ENCODE assay signal across 8 mouse cellular contexts in the genomic region with DNA sequence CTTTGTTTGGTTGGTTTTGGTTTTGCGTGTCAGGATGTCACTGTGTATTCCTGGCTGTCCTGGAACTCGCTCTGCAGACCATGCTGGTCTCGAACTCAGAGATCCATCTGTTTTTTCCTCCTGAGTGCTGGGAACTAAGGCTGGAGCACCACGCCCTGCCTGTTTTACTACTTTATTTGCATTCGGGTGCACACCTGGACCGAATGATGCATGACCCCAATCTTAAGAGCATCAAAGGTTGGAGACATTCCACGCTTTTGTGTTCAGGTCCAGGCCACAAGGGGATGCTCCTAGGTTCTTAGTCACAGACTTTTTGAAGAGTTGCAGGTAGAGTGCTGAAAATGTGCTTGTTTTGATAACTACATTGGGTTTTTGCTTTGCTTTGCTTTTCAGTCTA. TPM values are rescaled to one million over a fixed set of nuclear protein-coding genes. Genes with fewer than 3 reads are reported as not detected.
DNase-seq lines count a peak whose midpoint lies in the region; ATAC-seq and TF ChIP-seq lines count a peak whose summit lies in the region.

No protein-coding gene starts in this region.

- no peaks in the 10 kb centered on the region; the same call in 1 of the 2 replicates for H3K4me1 ChIP-seq in lung, adult 2 months (ENCODE audit: control insufficient read depth, insufficient read depth, low read length)
- peaks cover 11% of the 10 kb centered on the region for H3K4me1 ChIP-seq in embryonic facial prominence, embryonic 15.5 days
- peaks cover 6% of the 10 kb centered on the region for H3K4me1 ChIP-seq in limb, embryonic 12.5 days (replicated peaks)
- H3K4me1 ChIP-seq in olfactory bulb, adult 2 months (ENCODE audit: control insufficient read depth, insufficient read depth, low read length): peaks cover 3% of the 10 kb centered on the region

- H3K4me3 ChIP-seq in lung, adult 2 months (replicated peaks; ENCODE audit: extremely low read depth, low read depth, low read length): peak overlapping the region; percentile 86
- H3K4me3 ChIP-seq in embryonic facial prominence, embryonic 15.5 days (replicated peaks): peak overlapping the region; percentile 73
- H3K4me3 ChIP-seq in limb, embryonic 12.5 days (replicated peaks): peak overlapping the region; percentile 62
- peak overlapping the region; percentile 56 for H3K4me3 ChIP-seq in olfactory bulb, adult 2 months (ENCODE audit: insufficient read depth, low read depth, low read length)

- ATAC-seq in embryonic facial prominence, embryonic 15.5 days (ENCODE audit: insufficient number of reproducible peaks, low FRiP score, low TSS enrichment, low read depth): no peak
- ATAC-seq in limb, embryonic 12.5 days (ENCODE audit: insufficient number of reproducible peaks, insufficient read depth, low FRiP score, low TSS enrichment, low read depth): no peak

- H3K36me3 ChIP-seq in embryonic facial prominence, embryonic 15.5 days: peaks cover 30% of the 10 kb centered on the region
- peaks cover 33% of the 10 kb centered on the region for H3K36me3 ChIP-seq in limb, embryonic 12.5 days

- TF ChIP-seq POLR2A in lung, adult 2 months (IDR thresholded peaks at IDR 0.05; ENCODE audit: borderline replicate concordance, extremely low read depth, low read depth, low read length): no peak
- no peak for TF ChIP-seq POLR2A in olfactory bulb, adult 2 months (IDR thresholded peaks at IDR 0.05; ENCODE audit: insufficient read depth, low read depth, low read length)

- H3K9ac ChIP-seq in embryonic facial prominence, embryonic 15.5 days: peak overlapping the region; percentile 47
- peak overlapping the region; percentile 51 for H3K9ac ChIP-seq in limb, embryonic 12.5 days (replicated peaks)

- no peak for DNase-seq in lung, adult 2 months
- DNase-seq in lung, postnatal 4 days: no peak
- no peak for DNase-seq in layer of hippocampus, postnatal 10 days (ENCODE audit: low spot score in 2 of 2)
- DNase-seq in cerebellum, postnatal 10 days: no peak
- no peak for DNase-seq in layer of hippocampus, adult 8-10 months (ENCODE audit: low spot score in 2 of 2)

- 10% methylated on average over 7 of the region's 7 CpGs for WGBS in lung, adult 2 months
- 16% methylated on average over 7 of the region's 7 CpGs for WGBS in embryonic facial prominence, embryonic 15.5 days
- WGBS in limb, embryonic 12.5 days: 10% methylated on average over 7 of the region's 7 CpGs
- 16% methylated on average over 7 of the region's 7 CpGs for WGBS in olfactory bulb, adult 2 months

- peaks cover 18% of the 10 kb centered on the region for H3K27me3 ChIP-seq in embryonic facial prominence, embryonic 15.5 days
- peaks cover 23% of the 10 kb centered on the region for H3K27me3 ChIP-seq in limb, embryonic 12.5 days

- H3K9me3 ChIP-seq in embryonic facial prominence, embryonic 15.5 days (replicated peaks): no peaks in the 10 kb centered on the region
- H3K9me3 ChIP-seq in limb, embryonic 12.5 days: no peaks in the 10 kb centered on the region

- no peak for TF ChIP-seq CTCF in lung, adult 2 months (IDR thresholded peaks at IDR 0.05; ENCODE audit: insufficient read depth, low read length)
- TF ChIP-seq CTCF in olfactory bulb, adult 2 months (IDR thresholded peaks at IDR 0.05; ENCODE audit: insufficient read depth, low read depth, low read length): no peak

- peak overlapping the region; percentile 72 for H3K4me2 ChIP-seq in embryonic facial prominence, embryonic 15.5 days (replicated peaks)
- H3K4me2 ChIP-seq in limb, embryonic 12.5 days: peak overlapping the region; percentile 82

- peak overlapping the region; percentile 71 for H3K27ac ChIP-seq in embryonic facial prominence, embryonic 15.5 days (replicated peaks)
- 0 out of 2 replicates have a peak overlapping the region, but pooled peaks have one; percentile 59 for H3K27ac ChIP-seq in limb, embryonic 12.5 days
- H3K27ac ChIP-seq in olfactory bulb, adult 2 months (ENCODE audit: insufficient read depth, low read depth, low read length): no peak overlapping the region

RNA-seq across cellular contexts. Expression of a gene that starts 0.6 kb away (rescaled TPM):
- polyA plus RNA-seq in lung, adult 2 months (2012; rRNA removed): 23.1 and 41.0 TPM in 2 replicates
- polyA plus RNA-seq in embryonic facial prominence, embryonic 15.5 days (2015; fragmentation: Nextera tagmentation; extraction: Ambion mirVana): 35.5 and 40.8 TPM in 2 replicates
- polyA plus RNA-seq in limb, embryonic 12.5 days (2016; fragmentation: Nextera tagmentation; extraction: Ambion mirVana): 58.8 and 69.9 TPM in 2 replicates
- not detected in 2 replicates for polyA plus RNA-seq in olfactory bulb, adult 2 months (2012; ENCODE audit: insufficient read depth, insufficient read length, low replicate concordance, missing spikeins)
- 10 to 100 TPM; 39.5 to 46.1 TPM for total RNA-seq in layer of hippocampus, postnatal 10 days (2021)
- 10 to 100 TPM; 26.1 to 41.3 (median 37.1) TPM for total RNA-seq in layer of hippocampus, adult 8-10 months (2022)

RNA-seq across cellular contexts. Expression of a gene that starts 5.8 kb away (rescaled TPM):
- 0.13 TPM in 1 of 2 replicates, not detected in the other for polyA plus RNA-seq in lung, adult 2 months (2012; rRNA removed)
- polyA plus RNA-seq in embryonic facial prominence, embryonic 15.5 days (2015; fragmentation: Nextera tagmentation; extraction: Ambion mirVana): 16.2 and 24.7 TPM in 2 replicates
- 0.56 and 5.2 TPM in 2 replicates for polyA plus RNA-seq in limb, embryonic 12.5 days (2016; fragmentation: Nextera tagmentation; extraction: Ambion mirVana)
- not detected in 2 replicates for polyA plus RNA-seq in olfactory bulb, adult 2 months (2012; ENCODE audit: insufficient read depth, insufficient read length, low replicate concordance, missing spikeins)
- total RNA-seq in layer of hippocampus, postnatal 10 days (2021): 1,000 to 10,000 TPM in 1 of 2 experiments, 100 to 1,000 TPM in 1; 968 to 1,016 TPM
- 100 to 1,000 TPM; 530 to 604 (median 573) TPM for total RNA-seq in layer of hippocampus, adult 8-10 months (2022)

RNA-seq across cellular contexts. Expression of a gene that starts 32.3 kb away (rescaled TPM):
- polyA plus RNA-seq in lung, adult 2 months (2012; rRNA removed): 22.2 and 26.3 TPM in 2 replicates
- 14.7 and 14.8 TPM in 2 replicates for polyA plus RNA-seq in embryonic facial prominence, embryonic 15.5 days (2015; fragmentation: Nextera tagmentation; extraction: Ambion mirVana)
- 21.0 and 22.5 TPM in 2 replicates for polyA plus RNA-seq in limb, embryonic 12.5 days (2016; fragmentation: Nextera tagmentation; extraction: Ambion mirVana)
- polyA plus RNA-seq in olfactory bulb, adult 2 months (2012; ENCODE audit: insufficient read depth, insufficient read length, low replicate concordance, missing spikeins): not detected in 2 replicates
- total RNA-seq in layer of hippocampus, postnatal 10 days (2021): 10 to 100 TPM; 17.5 to 18.6 TPM
- 10 to 100 TPM; 17.1 to 22.9 (median 20.9) TPM for total RNA-seq in layer of hippocampus, adult 8-10 months (2022)

RNA-seq across cellular contexts. Expression of a gene that starts 44.6 kb away (rescaled TPM):
- 39.0 and 44.0 TPM in 2 replicates for polyA plus RNA-seq in lung, adult 2 months (2012; rRNA removed)
- 43.2 and 44.3 TPM in 2 replicates for polyA plus RNA-seq in embryonic facial prominence, embryonic 15.5 days (2015; fragmentation: Nextera tagmentation; extraction: Ambion mirVana)
- polyA plus RNA-seq in limb, embryonic 12.5 days (2016; fragmentation: Nextera tagmentation; extraction: Ambion mirVana): 54.9 and 59.4 TPM in 2 replicates
- 445 TPM in 1 of 2 replicates, not detected in the other for polyA plus RNA-seq in olfactory bulb, adult 2 months (2012; ENCODE audit: insufficient read depth, insufficient read length, low replicate concordance, missing spikeins)
- total RNA-seq in layer of hippocampus, postnatal 10 days (2021): 10 to 100 TPM; 64.3 to 74.5 TPM
- 10 to 100 TPM; 69.8 to 88.2 (median 76.7) TPM for total RNA-seq in layer of hippocampus, adult 8-10 months (2022)

RNA-seq across cellular contexts. Expression of a gene that starts 45.1 kb away (rescaled TPM):
- polyA plus RNA-seq in lung, adult 2 months (2012; rRNA removed): 29.1 and 42.9 TPM in 2 replicates
- 65.2 and 65.3 TPM in 2 replicates for polyA plus RNA-seq in embryonic facial prominence, embryonic 15.5 days (2015; fragmentation: Nextera tagmentation; extraction: Ambion mirVana)
- polyA plus RNA-seq in limb, embryonic 12.5 days (2016; fragmentation: Nextera tagmentation; extraction: Ambion mirVana): 77.1 and 79.5 TPM in 2 replicates
- polyA plus RNA-seq in olfactory bulb, adult 2 months (2012; ENCODE audit: insufficient read depth, insufficient read length, low replicate concordance, missing spikeins): not detected in 2 replicates
- total RNA-seq in layer of hippocampus, postnatal 10 days (2021): 10 to 100 TPM; 35.4 to 40.8 TPM
- 10 to 100 TPM; 43.4 to 54.5 (median 50.7) TPM for total RNA-seq in layer of hippocampus, adult 8-10 months (2022)
